In the genomic region with DNA sequence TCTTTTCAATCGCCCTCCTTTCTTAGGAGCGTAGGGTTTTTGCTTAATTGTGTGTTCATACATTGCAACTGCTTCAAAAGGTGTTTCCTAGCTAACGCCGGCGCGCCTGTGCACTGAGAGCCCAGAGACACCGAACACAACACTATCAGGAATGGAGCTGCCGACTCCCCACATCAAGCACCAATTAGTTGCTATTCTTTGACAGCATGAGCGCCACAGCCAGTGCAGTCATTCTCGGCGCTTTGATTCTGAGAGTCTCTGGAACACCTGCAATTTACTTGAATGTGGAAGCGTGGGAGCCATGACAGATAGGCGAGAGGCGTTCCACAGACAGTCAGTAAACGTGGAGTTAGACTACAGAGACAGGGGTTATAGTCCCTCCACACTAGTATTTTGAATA, we compare ENCODE assay signal across 18 mouse cellular contexts. TPM values are rescaled to one million over a fixed set of nuclear protein-coding genes. Genes with fewer than 3 reads are reported as not detected.
DNase-seq lines count a peak whose midpoint lies in the region; ATAC-seq and TF ChIP-seq lines count a peak whose summit lies in the region.
"Had no signal": no experiment of that assay in that cellular context is flagged by ENCODE, and none has a peak within 500 bp of the region (broad histone marks: within the 10 kb centered on the region; RNA-seq: fewer than 3 reads in every experiment).

No protein-coding gene starts in this region.

- no peaks in the 10 kb centered on the region for H3K27me3 ChIP-seq in midbrain, embryonic 16.5 days (ENCODE audit: control insufficient read depth, insufficient read depth, low read depth, low read length)
- H3K27me3 ChIP-seq: neural tube, embryonic 15.5 days had no signal

- no peak; the same call in 1 of the 2 replicates for ATAC-seq in midbrain, embryonic 16.5 days

- no peak for TF ChIP-seq CTCF in layer of hippocampus, adult 2 months (conservative IDR thresholded peaks at IDR 0.05)

- 0 out of 2 replicates have a peak, but pooled peaks cover 4% of the 10 kb centered on the region for H3K4me1 ChIP-seq in midbrain, embryonic 16.5 days (ENCODE audit: control insufficient read depth, insufficient read depth, low read length)

- H3K4me2 ChIP-seq in midbrain, embryonic 16.5 days (ENCODE audit: low read length) = no peak overlapping the region
- H3K4me2 ChIP-seq: embryonic facial prominence, embryonic 12.5 days; lung, embryonic 14.5 days; neural tube, embryonic 15.5 days had no signal

- peak; percentile 84 for DNase-seq in heart, adult 11 months
- DNase-seq in heart, postnatal 36 days = no peak
- peak; percentile 4 to 6 for DNase-seq in left cerebral cortex, postnatal 25 days (ENCODE audit: low spot score in 2 of 2)
- no peak for DNase-seq in left cerebral cortex, postnatal 36 days (ENCODE audit: low spot score in 2 of 2)
- peak; percentile 66 for DNase-seq in brain, adult 2 months (ENCODE audit: low read depth, low spot score)
- DNase-seq in layer of hippocampus, adult 2 months (ENCODE audit: low spot score in 2 of 2) = no peak
- DNase-seq: cerebellum, adult 2 months; layer of hippocampus, postnatal 36 days had no signal

- 0 out of 2 replicates have a peak overlapping the region, but pooled peaks have one; percentile 22 for H3K27ac ChIP-seq in midbrain, embryonic 16.5 days (ENCODE audit: low read length)
- no peak overlapping the region for H3K27ac ChIP-seq in layer of hippocampus, adult 2 months
- H3K27ac ChIP-seq: embryonic facial prominence, embryonic 12.5 days; hindbrain, embryonic 10.5 days; macrophage; neural tube, embryonic 15.5 days had no signal

- H3K9ac ChIP-seq in midbrain, embryonic 16.5 days (ENCODE audit: low read depth, low read length) = no peak overlapping the region
- H3K9ac ChIP-seq: embryonic facial prominence, embryonic 12.5 days; lung, embryonic 14.5 days; neural tube, embryonic 15.5 days had no signal

- H3K9me3 ChIP-seq in midbrain, embryonic 16.5 days (replicated peaks; ENCODE audit: control insufficient read depth, low read length, poor library complexity, severe bottlenecking) = no peaks in the 10 kb centered on the region
- H3K9me3 ChIP-seq: embryonic facial prominence, embryonic 12.5 days; hindbrain, embryonic 10.5 days; neural tube, embryonic 15.5 days had no signal

- H3K36me3 ChIP-seq in midbrain, embryonic 16.5 days (ENCODE audit: control insufficient read depth, insufficient read depth, low read length) = no peaks in the 10 kb centered on the region
- H3K36me3 ChIP-seq: embryonic facial prominence, embryonic 12.5 days; hindbrain, embryonic 10.5 days; neural tube, embryonic 15.5 days had no signal

- no peak overlapping the region for H3K4me3 ChIP-seq in midbrain, embryonic 16.5 days (ENCODE audit: low read depth, low read length)
- no peak overlapping the region for H3K4me3 ChIP-seq in layer of hippocampus, adult 2 months
- H3K4me3 ChIP-seq: embryonic facial prominence, embryonic 12.5 days; hindbrain, embryonic 10.5 days; neural tube, embryonic 15.5 days had no signal

- WGBS in midbrain, embryonic 16.5 days = 69% methylated on average over 15 of the region's 15 CpGs

- intact Hi-C loops in heart, postnatal 36 days (cut with DNase I) = no loop called here
- intact Hi-C loops in left cerebral cortex, postnatal 25 days (cut with DNase I) = no loop called here
- intact Hi-C loops in left cerebral cortex, postnatal 36 days (cut with DNase I) = no loop called here

RNA-seq across cellular contexts. Expression of a gene that starts 4.0 kb away (rescaled TPM):
- under 1 TPM; 0.28 to 0.68 TPM for total RNA-seq in heart, postnatal 36 days (2021)
- total RNA-seq in left cerebral cortex, postnatal 25 days (2021) = not detected
- not detected for total RNA-seq in left cerebral cortex, postnatal 36 days (2021)
- not detected in 2 replicates for polyA plus RNA-seq in midbrain, embryonic 16.5 days (2015; fragmentation: Nextera tagmentation; extraction: Ambion mirVana)
- total RNA-seq in layer of hippocampus, adult 2 months (2021) = not detected
- total RNA-seq: common myeloid progenitor, adult 5-6 weeks; ES-E14; layer of hippocampus, postnatal 36 days; liver, adult 2 months had no signal
- polyA plus RNA-seq: cerebellum, adult 2 months; hindbrain, embryonic 10.5 days; large intestine, adult 2 months; liver, adult 2 months; lung, embryonic 14.5 days; macrophage had no signal

Comparison
In these comparisons a context has a peak if more than half of its experiments do, and no peak if none do; other contexts are left out.
1. DNase-seq: peak in heart, adult 11 months (single experiment), left cerebral cortex, postnatal 25 days (2 of 2) and brain, adult 2 months (single experiment); none in heart, postnatal 36 days (0 of 2), left cerebral cortex, postnatal 36 days (0 of 2) and layer of hippocampus, adult 2 months (0 of 2).